Mouse (Mus musculus) lung, embryonic 16.5 days (tissue): ENCODE measurements around the gene Gm28635. TPM values are rescaled to one million over a fixed set of nuclear protein-coding genes. Genes with fewer than 3 reads are reported as not detected.
"Not testable (repeated sequence)": the region's sequence is repeated elsewhere in the genome, so short reads cannot be mapped to it uniquely, and the experiment has no call there.

Source experiments
- ATAC-seq: fragments of 200-750 bp; cut with Nextera tagmentation; 2 replicates; pipeline ENCODE4 v1.8.0; 2017; ENCODE audit warnings: low read depth, mild to moderate bottlenecking, moderate library complexity
- H3K27ac ChIP-seq: fragments of 300-500 bp; sonication (generic); 2 replicates; pipeline ENCODE4 v1.5.1; 2014; ENCODE audit warnings: mild to moderate bottlenecking, control low read depth, low read length
- H3K27me3 ChIP-seq: fragments of 300-500 bp; sonication (generic); 2 replicates; pipeline ENCODE4 v1.6.1; 2014; ENCODE audit warnings: low read depth, low read length, mixed read lengths; ENCODE audit not compliant: control insufficient read depth, insufficient read depth
- H3K36me3 ChIP-seq: fragments of 300-500 bp; sonication (generic); 2 replicates; pipeline ENCODE4 v1.6.1; 2014; ENCODE audit warnings: low read length; ENCODE audit not compliant: control insufficient read depth, insufficient read depth
- H3K4me1 ChIP-seq: fragments of 300-500 bp; sonication (generic); replicated peaks from 2 replicates; pipeline ENCODE4 v1.6.1; 2014; ENCODE audit warnings: low read length, mixed read lengths; ENCODE audit not compliant: control insufficient read depth, insufficient read depth
- H3K4me2 ChIP-seq: fragments of 300-500 bp; sonication (generic); 2 replicates; pipeline ENCODE4 v1.6.1; 2014; ENCODE audit warnings: low read depth, low read length, control low read depth
- H3K4me3 ChIP-seq: fragments of 300-500 bp; sonication (generic); 2 replicates; pipeline ENCODE4 v1.5.1; 2014; ENCODE audit warnings: mild to moderate bottlenecking, low read length, control low read depth
- H3K9ac ChIP-seq: fragments of 300-500 bp; sonication (generic); 2 replicates; pipeline ENCODE4 v1.6.1; 2014; ENCODE audit warnings: low read length, control low read depth
- H3K9me3 ChIP-seq: fragments of 300-500 bp; sonication (generic); 2 replicates; pipeline ENCODE4 v1.6.1; 2016; ENCODE audit warnings: low read length; ENCODE audit not compliant: control insufficient read depth
- WGBS: fragments of 180-500 bp; shearing (Covaris S2); extraction: QIAGEN DNeasy Blood & Tissue Kit; methylation state at CpG from one replicate; pipeline ENCODE4 v1.1.7; 2014; 5-methylcytosine and 5-hydroxymethylcytosine counted together
- polyA plus RNA-seq: library from polyadenylated mRNA; unstranded; fragments of >200 nt; fragmentation: Nextera tagmentation; extraction: Ambion mirVana; gene quantifications from 2 replicates; pipeline ENCODE4 v1.2.1, GENCODE M21; 2015

Gene Gm28635
- polyA plus RNA-seq, 1 experiment from 2014 or later, result not detected

DNA sequence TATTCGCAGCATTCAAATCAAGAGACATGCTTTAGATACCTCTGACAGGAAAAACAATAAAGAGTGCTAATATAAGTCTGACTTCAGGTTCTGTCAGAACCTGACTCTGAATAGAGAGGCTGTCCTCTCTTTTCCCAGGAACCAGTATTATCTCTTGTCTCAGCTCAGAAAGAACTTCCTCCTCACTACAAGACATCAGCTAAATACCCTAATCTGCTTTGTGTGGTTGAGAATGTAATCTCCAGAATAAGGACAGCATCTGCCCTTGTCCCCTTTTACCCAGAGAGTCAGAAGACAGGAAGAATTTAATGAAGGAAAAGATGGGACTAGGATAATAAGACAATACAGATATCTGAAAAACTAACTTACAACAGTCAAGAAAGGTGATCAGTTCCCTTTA lies 25.7 kb upstream of the Gm28635 start:
- Histone ChIP-seq H3K27ac (no peak overlapping the region), H3K36me3 (peaks cover 3% of the 10 kb centered on the region)

DNA sequence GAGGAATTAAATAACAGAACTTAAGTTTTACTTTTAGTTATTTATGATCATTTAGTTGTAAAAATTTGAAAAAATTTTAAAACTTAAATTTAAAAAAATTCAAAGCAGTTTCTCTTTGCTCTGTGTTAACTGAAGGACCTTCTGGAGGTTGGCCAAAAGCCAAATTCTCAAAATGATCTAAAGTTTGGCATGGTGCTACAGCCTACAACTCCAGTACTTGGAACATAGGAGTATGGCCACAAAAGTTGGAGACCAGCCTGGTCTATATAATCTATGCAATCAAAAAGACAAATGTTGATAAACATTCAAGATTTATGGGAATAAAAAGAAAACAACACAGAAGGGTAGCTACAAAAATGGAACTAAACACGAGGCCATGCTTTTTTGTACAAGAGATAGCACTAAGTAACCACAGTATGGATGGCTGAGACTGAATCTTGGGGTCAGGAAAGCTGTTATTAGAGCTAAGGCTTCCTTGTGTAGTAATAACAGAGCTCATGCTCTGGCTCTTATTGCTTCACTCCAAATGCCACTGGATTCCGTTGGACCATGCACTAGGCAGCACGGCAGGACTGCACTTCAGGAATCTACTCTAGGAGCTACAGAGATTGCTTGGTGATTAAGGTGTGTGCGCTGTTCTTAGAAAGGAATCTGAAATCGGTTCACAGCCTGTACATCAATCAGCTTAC lies 17.3 kb upstream of the Gm28635 start:
- H3K4me3 ChIP-seq, result no peak overlapping the region
- no peak overlapping the region for H3K4me2 ChIP-seq
- WGBS, result 61% methylated on average over 5 of the region's 5 CpGs
- no peaks in the 10 kb centered on the region for H3K27me3 ChIP-seq
- peak; percentile 89 for ATAC-seq
- H3K9ac ChIP-seq, result no peak overlapping the region
- H3K27ac ChIP-seq, result peak overlapping the region; percentile 51
- H3K36me3 ChIP-seq, result peaks cover 32% of the 10 kb centered on the region
- peaks cover 2% of the 10 kb centered on the region; the same call in 1 of the 2 replicates for H3K4me1 ChIP-seq
- no peaks in the 10 kb centered on the region for H3K9me3 ChIP-seq

More for the DNA sequence above, 25.7 kb upstream of the Gm28635 start:
- no peaks in the 10 kb centered on the region for H3K27me3 ChIP-seq
- 94% methylated on average over 1 of the region's 1 CpGs for WGBS
- no peaks in the 10 kb centered on the region for H3K9me3 ChIP-seq
- ATAC-seq, result no peak
- no peak overlapping the region for H3K4me3 ChIP-seq
- H3K9ac ChIP-seq, result no peak overlapping the region
- no peaks in the 10 kb centered on the region for H3K4me1 ChIP-seq
- no peak overlapping the region for H3K4me2 ChIP-seq

DNA sequence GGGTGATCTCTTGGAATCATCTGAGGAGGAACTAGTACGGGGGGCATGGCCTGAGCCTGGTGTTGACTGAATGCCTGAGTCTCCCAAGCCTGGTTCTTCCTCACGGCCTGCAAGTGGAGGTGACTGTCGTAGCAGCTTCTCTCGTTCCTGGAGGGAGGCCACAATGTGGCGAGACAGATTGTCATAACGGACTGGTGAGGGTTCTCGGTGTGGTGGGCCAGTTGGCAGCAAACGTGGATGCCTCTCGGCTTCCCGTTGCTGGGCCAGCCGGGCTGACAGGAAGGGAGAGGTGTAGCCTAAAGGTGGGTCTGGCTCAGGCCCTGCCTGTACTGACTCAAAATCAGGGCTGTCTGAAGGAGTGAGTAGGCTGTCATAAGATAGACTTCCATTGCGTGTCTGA lies 12.2 kb upstream of the Gm28635 start:
- H3K27ac ChIP-seq, result no peak overlapping the region
- 87% methylated on average over 12 of the region's 12 CpGs for WGBS

DNA sequence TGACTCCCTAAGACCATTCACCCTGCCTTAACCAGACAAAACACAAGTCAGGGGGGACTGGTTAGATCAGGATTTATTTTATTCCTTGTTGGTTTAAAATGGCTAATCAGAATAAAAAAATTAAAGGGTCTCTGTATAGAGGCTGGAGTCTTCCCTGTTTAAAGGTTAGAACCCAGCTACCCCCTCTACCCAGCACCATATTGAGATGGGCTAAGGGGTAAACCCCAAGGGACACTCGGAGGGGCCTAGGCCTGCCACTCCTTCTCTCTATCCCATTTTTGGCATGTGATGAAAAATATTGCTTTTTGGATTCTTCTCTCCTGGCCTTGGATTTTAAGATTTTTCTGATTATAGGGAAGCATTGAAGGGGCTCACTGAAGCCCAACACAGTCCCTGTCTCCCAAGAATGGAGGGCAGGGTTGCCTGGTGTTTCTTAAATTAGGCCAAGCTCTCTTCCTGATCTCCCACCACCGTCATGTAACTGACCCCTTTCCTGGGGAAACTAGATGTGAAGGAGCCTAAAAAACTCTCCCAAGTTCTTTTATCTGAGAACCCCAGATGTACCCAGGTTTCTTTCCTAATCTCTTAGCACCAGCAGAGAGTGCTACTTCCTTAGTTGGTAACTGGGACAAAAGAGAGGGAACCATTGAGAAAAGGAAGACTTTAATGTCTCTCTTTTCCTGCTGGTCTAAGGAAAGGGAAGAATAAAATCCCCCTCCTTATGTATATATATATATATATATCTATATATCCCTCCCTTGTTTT lies 10.4 kb upstream of the Gm28635 start:
- no peak overlapping the region for H3K9ac ChIP-seq
- no peaks in the 10 kb centered on the region for H3K4me1 ChIP-seq
- WGBS, result 80% methylated on average over 2 of the region's 2 CpGs
- ATAC-seq, result no peak
- H3K4me2 ChIP-seq, result no peak overlapping the region
- H3K4me3 ChIP-seq, result no peak overlapping the region
- no peak overlapping the region for H3K27ac ChIP-seq
- H3K36me3 ChIP-seq, result peaks cover 47% of the 10 kb centered on the region
- H3K27me3 ChIP-seq, result no peaks in the 10 kb centered on the region
- no peaks in the 10 kb centered on the region for H3K9me3 ChIP-seq

More for the DNA sequence above, 12.2 kb upstream of the Gm28635 start:
- H3K27me3 ChIP-seq, result no peaks in the 10 kb centered on the region
- no peak for ATAC-seq
- no peaks in the 10 kb centered on the region for H3K4me1 ChIP-seq
- peaks cover 54% of the 10 kb centered on the region for H3K36me3 ChIP-seq
- no peak overlapping the region for H3K9ac ChIP-seq
- no peak overlapping the region for H3K4me3 ChIP-seq
- no peak overlapping the region for H3K4me2 ChIP-seq
- H3K9me3 ChIP-seq, result no peaks in the 10 kb centered on the region

DNA sequence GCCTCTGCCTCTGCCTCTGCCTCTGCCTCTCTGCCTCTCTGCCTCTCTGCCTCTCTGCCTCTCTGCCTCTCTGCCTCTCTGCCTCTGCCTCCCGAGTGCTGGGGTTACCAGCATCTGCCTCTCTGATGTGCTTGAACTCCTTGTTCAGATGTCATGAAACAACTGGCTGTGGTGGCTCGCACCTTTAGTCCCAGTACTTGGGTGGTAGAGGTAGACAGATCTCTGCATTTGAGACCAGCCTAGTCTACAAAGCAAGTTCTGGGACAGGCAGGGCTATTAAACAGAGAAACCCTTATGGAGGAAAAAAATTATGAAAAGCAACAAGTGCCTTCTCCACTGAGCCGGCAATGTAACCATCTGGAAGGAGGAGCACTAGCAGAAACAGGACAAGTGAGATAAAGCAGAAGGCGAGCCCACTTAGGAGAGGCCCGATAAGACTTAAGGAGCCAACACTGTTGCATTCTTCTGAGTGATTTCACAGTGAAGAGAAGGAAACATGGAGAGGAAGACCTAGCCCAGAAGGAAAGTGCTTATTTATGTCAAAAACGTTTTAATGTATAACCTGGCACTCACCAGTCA lies 4.9 kb upstream of the Gm28635 start:
- H3K4me3 ChIP-seq, result no peak overlapping the region
- no peaks in the 10 kb centered on the region for H3K9me3 ChIP-seq
- peaks cover 7% of the 10 kb centered on the region for H3K4me1 ChIP-seq
- peaks cover 15% of the 10 kb centered on the region for H3K36me3 ChIP-seq
- no peak overlapping the region for H3K27ac ChIP-seq
- H3K9ac ChIP-seq, result no peak overlapping the region
- ATAC-seq, result no peak
- H3K27me3 ChIP-seq, result no peaks in the 10 kb centered on the region
- WGBS, result 61% methylated on average over 6 of the region's 6 CpGs
- no peak overlapping the region for H3K4me2 ChIP-seq

DNA sequence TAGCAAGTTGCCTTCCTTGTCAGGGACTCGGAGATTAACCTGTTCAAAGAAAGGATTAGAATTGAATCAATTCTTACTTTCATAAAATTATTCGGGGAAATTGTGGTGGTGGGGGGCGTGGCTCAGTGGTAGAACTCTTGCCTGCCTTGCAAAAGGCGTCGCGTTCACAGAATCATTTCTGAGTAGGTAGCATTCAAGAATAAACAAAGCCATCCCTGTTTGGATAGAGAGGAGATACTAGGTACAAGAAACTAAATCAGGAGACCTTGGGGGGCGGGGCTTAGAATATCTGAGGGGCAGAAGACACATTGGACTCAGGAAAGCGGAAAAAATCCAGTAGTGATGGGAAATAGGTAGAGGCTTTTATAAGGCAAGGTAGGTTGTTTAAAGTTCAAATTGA lies 1.2 kb upstream of the Gm28635 start, which contains the start of gene Tmx2:
Gene Tmx2 (minus strand): TSS at position 125 of the 400 bp plus-strand sequence.
- 15% methylated on average over 8 of the region's 8 CpGs for WGBS
- peak within 1 kb of the TSS; percentile 95 for H3K9ac ChIP-seq
- no peak for ATAC-seq
- no peaks in the 10 kb centered on the region for H3K27me3 ChIP-seq
- H3K4me2 ChIP-seq, result peak within 1 kb of the TSS; percentile 89
- peak within 1 kb of the TSS; percentile 100 for H3K4me3 ChIP-seq
- peak within 1 kb of the TSS; percentile 81 for H3K27ac ChIP-seq
- H3K4me1 ChIP-seq, result peaks cover 13% of the 10 kb centered on the region
- no peaks in the 10 kb centered on the region for H3K9me3 ChIP-seq
- H3K36me3 ChIP-seq, result peaks cover 13% of the 10 kb centered on the region

DNA sequence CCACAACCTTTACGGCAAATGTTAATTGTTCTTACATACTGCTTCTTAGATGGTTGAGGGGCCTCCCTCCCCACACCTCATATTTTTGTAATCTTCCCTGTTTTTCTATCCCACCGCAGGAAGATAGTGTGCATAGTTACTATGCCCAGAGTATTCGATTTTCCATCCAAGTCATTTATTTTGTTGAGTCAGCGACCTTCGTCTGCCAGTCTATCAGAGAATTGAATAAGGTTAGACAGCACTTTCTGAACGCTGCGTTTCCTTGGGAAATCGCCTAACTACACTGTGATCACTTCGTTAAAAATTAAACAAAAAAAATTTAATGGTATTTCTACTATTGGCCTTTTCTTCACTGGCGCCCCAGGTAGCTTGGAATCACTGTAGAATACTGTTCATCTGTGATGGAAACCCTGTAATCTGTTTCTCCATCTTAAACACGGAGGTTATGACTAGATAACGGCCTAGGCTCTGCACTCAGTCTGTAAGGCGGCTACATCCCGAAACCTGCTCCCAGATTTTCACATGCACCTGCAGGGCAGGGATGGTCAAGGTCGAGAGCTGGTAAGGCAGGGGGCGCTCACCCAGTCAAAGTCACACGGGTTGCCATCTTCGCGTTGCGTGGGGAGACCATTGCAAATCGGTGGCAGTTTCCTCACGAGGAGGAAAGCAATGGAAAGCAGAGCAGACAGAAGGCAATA lies 422 bp downstream of the Gm28635 start:
- no peaks in the 10 kb centered on the region for H3K9me3 ChIP-seq
- H3K36me3 ChIP-seq, result peaks cover 20% of the 10 kb centered on the region
- H3K27me3 ChIP-seq, result no peaks in the 10 kb centered on the region
- peak overlapping the region; percentile 64 for H3K4me3 ChIP-seq
- H3K4me1 ChIP-seq, result peaks cover 13% of the 10 kb centered on the region
- peak; percentile 39 for ATAC-seq
- no peak overlapping the region for H3K27ac ChIP-seq
- H3K4me2 ChIP-seq, result peak overlapping the region; percentile 73
- 8% methylated on average over 22 of the region's 22 CpGs for WGBS
- H3K9ac ChIP-seq, result peak overlapping the region; percentile 66

DNA sequence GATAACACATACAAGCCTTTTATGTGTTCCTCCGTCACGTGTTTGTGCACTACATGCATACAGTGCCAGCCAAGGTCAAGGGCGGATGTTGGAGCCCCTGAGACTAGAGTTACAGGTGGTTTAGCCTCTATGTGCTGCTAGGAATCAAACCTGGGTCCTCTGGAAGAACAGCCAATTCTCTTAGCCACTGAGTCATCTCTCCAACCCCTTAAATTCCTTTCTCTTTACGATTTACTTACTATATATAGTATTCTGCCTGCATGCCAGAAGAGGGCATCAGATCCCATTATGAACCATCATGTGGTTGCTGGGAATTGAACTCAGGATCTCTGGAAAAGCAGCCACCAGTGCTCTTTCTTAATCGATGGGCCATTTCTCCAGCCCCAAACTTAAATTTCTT lies 6.3 kb downstream of the Gm28635 start:
- 51% methylated on average over 4 of the region's 5 CpGs for WGBS
- H3K4me2 ChIP-seq, H3K27me3 ChIP-seq, H3K4me1 ChIP-seq, H3K4me3 ChIP-seq, H3K27ac ChIP-seq, H3K9me3 ChIP-seq, H3K9ac ChIP-seq, ATAC-seq: not testable (repeated sequence)
- H3K36me3 ChIP-seq, result peaks cover 19% of the 10 kb centered on the region

DNA sequence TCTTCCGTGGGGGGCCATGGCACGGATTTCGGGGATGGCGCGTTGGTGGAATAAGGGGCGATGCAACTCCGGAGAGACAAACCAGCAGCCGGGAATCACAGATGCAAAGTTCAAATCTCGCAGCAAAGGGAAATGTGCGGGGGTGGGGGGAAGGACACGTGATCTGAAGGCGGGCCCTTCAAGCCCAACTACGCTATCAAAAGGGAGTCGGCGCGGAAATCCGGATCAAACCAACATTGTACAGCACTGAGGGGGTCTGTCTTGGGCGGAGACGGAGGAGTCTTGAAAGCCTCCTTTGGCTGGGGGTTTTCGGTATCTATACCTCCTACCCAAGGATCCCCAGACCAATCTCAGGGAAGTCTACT lies 7.3 kb downstream of the Gm28635 start, which contains the start of gene Selenoh:
Gene Selenoh (minus strand): TSS at position 202 of the 365 bp plus-strand sequence.
- H3K4me3 ChIP-seq, result peak within 1 kb of the TSS; percentile 77
- H3K27ac ChIP-seq, result peak within 1 kb of the TSS; percentile 93
- H3K36me3 ChIP-seq, result peaks cover 18% of the 10 kb centered on the region
- H3K27me3 ChIP-seq, result no peaks in the 10 kb centered on the region
- peaks cover 9% of the 10 kb centered on the region for H3K4me1 ChIP-seq
- peak; percentile 97 for ATAC-seq
- H3K9ac ChIP-seq, result peak within 1 kb of the TSS; percentile 95
- 1% methylated on average over 20 of the region's 20 CpGs for WGBS
- peak within 1 kb of the TSS; percentile 81 for H3K4me2 ChIP-seq
- no peaks in the 10 kb centered on the region for H3K9me3 ChIP-seq
